Comparison of ENCODE assay signal across 8 mouse cellular contexts in genomic region chr12:55446366-55446745, GRCm38 (mm10). TPM values are rescaled to one million over a fixed set of nuclear protein-coding genes. Genes with fewer than 3 reads are reported as not detected.
DNase-seq lines count a peak whose midpoint lies in the region; ATAC-seq and TF ChIP-seq lines count a peak whose summit lies in the region.

No protein-coding gene starts in this region.

- no peak for TF ChIP-seq POLR2A in bone marrow, adult 2 months (IDR thresholded peaks at IDR 0.05; ENCODE audit: borderline replicate concordance, control insufficient read depth, low read depth, low read length)

- no peaks in the 10 kb centered on the region for H3K36me3 ChIP-seq in heart, postnatal 0 days (replicated peaks; ENCODE audit: control insufficient read depth, insufficient read depth, low read length)
- H3K36me3 ChIP-seq in hindbrain, embryonic 10.5 days, result no peaks in the 10 kb centered on the region
- H3K36me3 ChIP-seq in midbrain, embryonic 10.5 days, result no peaks in the 10 kb centered on the region

- H3K4me3 ChIP-seq in heart, postnatal 0 days (ENCODE audit: low read depth, low read length), result no peak overlapping the region
- no peak overlapping the region for H3K4me3 ChIP-seq in bone marrow, adult 2 months (replicated peaks; ENCODE audit: control insufficient read depth, low read depth, low read length)
- no peak overlapping the region for H3K4me3 ChIP-seq in hindbrain, embryonic 10.5 days
- 0 out of 2 replicates have a peak overlapping the region, but pooled peaks have one; percentile 2 for H3K4me3 ChIP-seq in midbrain, embryonic 10.5 days

- H3K4me2 ChIP-seq in heart, postnatal 0 days (ENCODE audit: low read depth, low read length), result no peak overlapping the region; the same call in 1 of the 2 replicates

- no peak for DNase-seq in heart, postnatal 0 days (ENCODE audit: low spot score)
- no peak for DNase-seq in heart, adult 8-10 months (ENCODE audit: low spot score)
- no peak for DNase-seq in hindbrain, embryonic 10.5 days (ENCODE audit: low spot score)
- DNase-seq in midbrain, embryonic 10.5 days (ENCODE audit: low spot score), result no peak
- no peak for DNase-seq in embryo, embryonic 10.5 days (ENCODE audit: low spot score)
- DNase-seq in adrenal gland, postnatal 10 days, result no peak

- TF ChIP-seq CTCF in heart, postnatal 0 days (IDR thresholded peaks at IDR 0.05; ENCODE audit: low read depth), result no peak
- no peak for TF ChIP-seq CTCF in bone marrow, adult 2 months (IDR thresholded peaks at IDR 0.05; ENCODE audit: control insufficient read depth, insufficient read depth, low read length)

- peaks cover 60% of the 10 kb centered on the region for H3K4me1 ChIP-seq in heart, postnatal 0 days (ENCODE audit: control insufficient read depth, insufficient read depth)
- peaks cover 15% of the 10 kb centered on the region for H3K4me1 ChIP-seq in bone marrow, adult 2 months (ENCODE audit: control insufficient read depth, insufficient read depth, low read length)
- H3K4me1 ChIP-seq in hindbrain, embryonic 10.5 days (replicated peaks), result peaks cover 50% of the 10 kb centered on the region
- peaks cover 45% of the 10 kb centered on the region for H3K4me1 ChIP-seq in midbrain, embryonic 10.5 days

- no peaks in the 10 kb centered on the region for H3K27me3 ChIP-seq in heart, postnatal 0 days (ENCODE audit: control insufficient read depth, insufficient read depth, low read length)
- H3K27me3 ChIP-seq in hindbrain, embryonic 10.5 days (ENCODE audit: insufficient read depth, poor library complexity, severe bottlenecking), result no peaks in the 10 kb centered on the region
- H3K27me3 ChIP-seq in midbrain, embryonic 10.5 days (ENCODE audit: low read depth, poor library complexity, severe bottlenecking), result no peaks in the 10 kb centered on the region; the same call in 1 of the 2 replicates

- TF ChIP-seq EP300 in heart, postnatal 0 days (IDR thresholded peaks at IDR 0.05; ENCODE audit: low read depth), result no peak

- peak overlapping the region; percentile 67; the same call in 1 of the 2 replicates for H3K9ac ChIP-seq in heart, postnatal 0 days (replicated peaks; ENCODE audit: low read depth, low read length)

- 69% methylated on average over 4 of the region's 4 CpGs for WGBS in heart, postnatal 0 days
- WGBS in bone marrow, adult 2 months, result 69% methylated on average over 4 of the region's 4 CpGs
- WGBS in hindbrain, embryonic 10.5 days, result 78% methylated on average over 4 of the region's 4 CpGs
- 79% methylated on average over 4 of the region's 4 CpGs for whole genome bisulfite sequencing in midbrain, embryonic 10.5 days

- peak overlapping the region; percentile 98 for H3K27ac ChIP-seq in heart, postnatal 0 days (ENCODE audit: low read depth)
- H3K27ac ChIP-seq in bone marrow, adult 2 months (ENCODE audit: control insufficient read depth, insufficient read depth, low read depth, low read length, poor library complexity), result peak overlapping the region; percentile 88
- H3K27ac ChIP-seq in hindbrain, embryonic 10.5 days, result peak overlapping the region; percentile 83
- H3K27ac ChIP-seq in midbrain, embryonic 10.5 days (replicated peaks), result peak overlapping the region; percentile 76

- peak; percentile 0; the same call in 1 of the 2 replicates for ATAC-seq in heart, postnatal 0 days (ENCODE audit: insufficient read depth, low read depth)
- ATAC-seq in erythroblast, adult 5-6 weeks (replicated peaks; ENCODE audit: low FRiP score, poor library complexity, severe bottlenecking), result no peak

- no peaks in the 10 kb centered on the region for H3K9me3 ChIP-seq in heart, postnatal 0 days (replicated peaks; ENCODE audit: control insufficient read depth, low read length)
- H3K9me3 ChIP-seq in hindbrain, embryonic 10.5 days, result no peaks in the 10 kb centered on the region
- no peaks in the 10 kb centered on the region for H3K9me3 ChIP-seq in midbrain, embryonic 10.5 days (replicated peaks)

RNA-seq across cellular contexts. Expression of gene Nfkbia, which starts 46.1 kb away (rescaled TPM):
- total RNA-seq in heart, postnatal 0 days (2014; rRNA removed; ENCODE audit: low replicate concordance), result 65.1 and 108 TPM in 2 replicates
- 67.1 and 72.4 TPM in 2 replicates for polyA plus RNA-seq in heart, postnatal 0 days (2015; fragmentation: Nextera tagmentation; extraction: Ambion mirVana)
- total RNA-seq in heart, adult 8-10 months (2022), result 10 to 100 TPM; 27.4 to 65.8 (median 39.3) TPM
- 51.8 and 91.0 TPM in 2 replicates for polyA plus RNA-seq in bone marrow, adult 2 months (2011; ENCODE audit: insufficient read depth, insufficient read length, low replicate concordance, missing spikeins)
- 33.8 and 37.1 TPM in 2 replicates for polyA plus RNA-seq in hindbrain, embryonic 10.5 days (2016; fragmentation: Nextera tagmentation; extraction: Ambion mirVana)
- 39.0 and 43.8 TPM in 2 replicates for polyA plus RNA-seq in midbrain, embryonic 10.5 days (2016; fragmentation: Nextera tagmentation; extraction: Ambion mirVana)
- total RNA-seq in erythroblast, adult 5-6 weeks (2015; ENCODE audit: low replicate concordance), result 13.4 and 14.8 TPM in 2 replicates
- 14.1 and 20.5 TPM in 2 replicates for total RNA-seq in erythroblast, adult 5-6 weeks (2017; ENCODE audit: low replicate concordance)
- 10 to 100 TPM; 83.4 to 91.1 TPM for total RNA-seq in adrenal gland, postnatal 10 days (2021)
